Mouse (Mus musculus): ENCODE measurements around the gene Fam78b.

Gene Fam78b

DNA sequence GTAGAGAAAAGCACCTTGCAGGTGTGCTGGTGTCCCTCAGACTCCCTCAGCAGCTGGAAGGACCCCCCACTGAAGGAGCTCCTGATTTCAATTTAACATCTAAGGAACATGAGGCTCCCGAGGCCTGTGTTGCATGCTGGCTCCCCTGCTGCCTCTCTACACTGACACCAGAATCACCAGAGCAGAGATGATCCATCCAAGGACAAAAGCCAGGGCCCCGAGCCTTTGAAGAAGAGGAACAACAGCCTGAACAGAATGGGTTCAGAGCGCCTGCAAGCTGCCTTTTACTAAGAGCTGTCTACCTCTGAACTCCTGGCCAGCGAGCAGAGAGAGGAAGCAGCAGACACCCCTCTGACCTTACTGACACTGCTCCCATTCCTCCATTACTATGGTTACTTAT, 64.3 kb downstream of the Fam78b start:
- no peak for TF ChIP-seq GATA4 (IDR thresholded peaks at IDR 0.05; ENCODE audit: insufficient replicate concordance, low read length)

GRCm38 (mm10) chr1:167065986-167066385, 64.8 kb downstream of the Fam78b start:
- TF ChIP-seq GATA4 (IDR thresholded peaks at IDR 0.05; ENCODE audit: insufficient replicate concordance, low read length), result no peak

- TF ChIP-seq GATA4 (IDR thresholded peaks at IDR 0.05; ENCODE audit: insufficient replicate concordance, low read length), result no peak
Observed at GRCm38 (mm10) chr1:167066933-167067341, 65.7 kb downstream of the Fam78b start.

- TF ChIP-seq GATA4 (IDR thresholded peaks at IDR 0.05; ENCODE audit: insufficient replicate concordance, low read length), result no peak
Observed at GRCm38 (mm10) chr1:167069741-167070140, 68.5 kb downstream of the Fam78b start.

GRCm38 (mm10) chr1:167070306-167070705, 69.1 kb downstream of the Fam78b start:
- TF ChIP-seq GATA4 (IDR thresholded peaks at IDR 0.05; ENCODE audit: insufficient replicate concordance, low read length), result no peak

- no peak for TF ChIP-seq GATA4 (IDR thresholded peaks at IDR 0.05; ENCODE audit: insufficient replicate concordance, low read length)
Observed at GRCm38 (mm10) chr1:167075726-167076125, 74.5 kb downstream of the Fam78b start.

DNA sequence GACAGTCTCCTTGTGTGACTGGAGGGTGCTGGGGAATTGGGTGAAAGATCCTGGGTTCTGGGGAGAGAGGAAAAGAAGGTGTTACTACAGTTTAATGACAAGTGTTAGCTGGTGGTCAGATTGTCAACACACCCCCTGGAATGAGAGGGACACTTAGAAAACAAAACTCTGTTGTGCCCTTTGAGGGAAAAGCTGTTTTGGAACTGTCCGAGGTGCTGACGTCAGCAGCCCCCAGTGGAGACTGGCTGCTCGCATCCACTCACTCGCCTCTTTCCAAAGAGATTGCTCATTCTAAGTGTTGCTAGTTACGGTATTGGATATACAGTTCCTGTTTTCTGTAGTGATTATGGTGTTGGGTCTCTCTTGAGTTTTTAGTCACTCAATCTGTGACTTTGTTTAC, 78.3 kb downstream of the Fam78b start:
- TF ChIP-seq GATA4 (IDR thresholded peaks at IDR 0.05; ENCODE audit: insufficient replicate concordance, low read length), result no peak

- no peak for TF ChIP-seq GATA4 (IDR thresholded peaks at IDR 0.05; ENCODE audit: insufficient replicate concordance, low read length)
Observed at GRCm38 (mm10) chr1:167081946-167082345, 80.7 kb downstream of the Fam78b start.

DNA sequence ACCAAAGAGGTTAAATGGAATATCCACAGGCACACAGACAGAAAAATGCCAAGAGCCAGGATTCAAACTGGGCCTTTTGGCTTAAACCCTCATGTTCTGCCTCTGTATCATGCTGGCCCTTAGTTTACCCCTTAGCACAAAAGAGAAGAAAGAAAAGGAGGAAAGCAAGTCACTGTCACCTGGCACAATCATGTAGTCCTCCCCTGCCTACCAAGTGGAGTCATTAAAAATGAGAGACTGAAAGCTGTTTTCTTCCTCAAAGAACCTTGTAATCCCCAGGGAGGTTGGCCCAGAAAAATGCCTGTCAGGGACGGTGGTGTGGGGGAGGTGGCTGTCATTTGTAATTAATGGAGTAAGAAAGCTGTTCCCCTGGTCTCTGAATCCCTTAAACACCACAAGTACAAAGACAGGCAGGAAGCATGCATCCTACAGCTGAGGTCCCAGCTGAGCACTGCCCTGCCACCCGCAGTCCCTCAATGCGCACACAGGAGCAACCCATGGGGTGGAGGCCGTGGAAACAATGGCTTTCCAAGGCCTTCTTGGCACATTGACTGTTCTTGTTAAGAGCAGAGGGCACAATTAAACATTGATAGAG, 81.4 kb downstream of the Fam78b start:
- no peak for TF ChIP-seq GATA4 (IDR thresholded peaks at IDR 0.05; ENCODE audit: insufficient replicate concordance, low read length)

- no peak for TF ChIP-seq GATA4 (IDR thresholded peaks at IDR 0.05; ENCODE audit: insufficient replicate concordance, low read length)
Observed at GRCm38 (mm10) chr1:167083181-167083580, 82.0 kb downstream of the Fam78b start.

DNA sequence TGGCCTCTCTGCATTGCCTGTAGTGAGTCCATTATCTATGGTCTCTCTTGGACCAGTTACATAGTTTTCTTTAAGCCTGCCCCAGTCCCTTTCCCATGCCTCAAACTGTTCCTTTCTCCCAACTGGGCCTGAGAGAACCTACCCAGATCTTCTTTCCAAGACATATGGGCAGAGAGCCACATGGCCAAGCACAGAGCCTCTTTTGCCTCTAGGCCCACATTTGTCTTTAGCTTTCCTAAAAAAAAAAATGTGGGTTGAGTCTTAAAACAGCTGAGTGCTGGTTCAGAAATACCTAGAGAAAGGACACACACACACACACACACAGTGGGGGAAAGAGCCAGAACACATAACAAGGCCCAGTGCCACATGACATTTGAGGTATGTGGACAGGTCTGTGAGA, 83.1 kb downstream of the Fam78b start:
- TF ChIP-seq GATA4 (IDR thresholded peaks at IDR 0.05; ENCODE audit: insufficient replicate concordance, low read length), result no peak

DNA sequence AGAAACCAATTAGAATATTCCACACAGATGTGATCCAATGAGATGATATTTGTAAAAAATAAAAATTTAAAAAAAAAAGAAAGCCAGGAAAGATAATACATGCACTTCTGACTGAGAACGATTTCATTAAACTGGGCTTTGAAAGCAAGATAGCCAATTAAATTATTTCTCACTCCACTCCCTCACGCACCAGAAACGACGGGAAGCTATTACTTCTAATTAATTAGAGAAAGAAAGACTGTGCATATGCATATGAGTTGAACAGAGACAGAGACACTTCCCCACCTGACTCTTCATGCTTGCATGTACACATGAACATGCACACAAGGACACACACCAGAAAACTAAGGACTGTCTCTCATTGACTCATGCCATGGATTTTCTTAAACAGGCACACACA, 84.2 kb downstream of the Fam78b start:
- no peak for TF ChIP-seq GATA4 (IDR thresholded peaks at IDR 0.05; ENCODE audit: insufficient replicate concordance, low read length)

DNA sequence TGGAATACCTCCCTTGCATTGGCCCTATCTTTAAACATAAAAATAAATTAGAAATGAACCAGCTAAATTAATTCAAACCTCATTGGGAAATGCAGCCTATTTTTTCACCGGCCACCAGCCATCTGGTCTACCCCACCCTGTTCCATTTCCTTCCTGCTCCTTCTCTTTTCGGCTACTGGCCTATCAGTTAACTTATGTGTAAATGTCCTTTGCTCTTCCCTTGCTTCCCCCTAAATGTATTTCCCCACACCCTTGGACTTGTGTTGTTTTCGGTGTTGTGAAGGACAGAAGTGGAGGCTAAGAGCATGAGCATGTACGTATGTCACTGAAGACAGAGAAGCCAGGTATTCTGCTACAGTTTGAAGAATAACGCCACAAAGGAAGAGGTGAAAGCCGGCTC, 89.2 kb downstream of the Fam78b start:
- TF ChIP-seq GATA4 (IDR thresholded peaks at IDR 0.05; ENCODE audit: insufficient replicate concordance, low read length), result no peak

DNA sequence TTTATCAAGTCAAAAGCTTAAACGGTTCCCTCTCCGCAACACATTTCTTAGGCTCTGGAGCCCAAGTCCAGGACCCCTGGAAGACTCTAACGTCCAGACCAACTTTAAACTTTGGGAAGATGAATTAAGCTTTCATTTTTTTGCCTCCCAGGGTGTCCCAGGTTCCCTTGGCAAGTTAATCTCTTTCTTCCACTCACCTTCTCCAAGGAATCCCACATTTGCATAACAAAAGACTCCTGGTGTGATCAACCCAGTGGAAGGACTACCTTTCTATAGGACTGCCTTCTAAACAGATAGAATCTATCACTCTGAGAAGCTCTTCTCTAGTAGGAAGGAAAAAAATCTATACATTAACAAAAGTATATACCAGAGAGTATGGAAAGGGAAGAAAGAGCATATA, 92.3 kb downstream of the Fam78b start:
- no peak for TF ChIP-seq GATA4 (IDR thresholded peaks at IDR 0.05; ENCODE audit: insufficient replicate concordance, low read length)

DNA sequence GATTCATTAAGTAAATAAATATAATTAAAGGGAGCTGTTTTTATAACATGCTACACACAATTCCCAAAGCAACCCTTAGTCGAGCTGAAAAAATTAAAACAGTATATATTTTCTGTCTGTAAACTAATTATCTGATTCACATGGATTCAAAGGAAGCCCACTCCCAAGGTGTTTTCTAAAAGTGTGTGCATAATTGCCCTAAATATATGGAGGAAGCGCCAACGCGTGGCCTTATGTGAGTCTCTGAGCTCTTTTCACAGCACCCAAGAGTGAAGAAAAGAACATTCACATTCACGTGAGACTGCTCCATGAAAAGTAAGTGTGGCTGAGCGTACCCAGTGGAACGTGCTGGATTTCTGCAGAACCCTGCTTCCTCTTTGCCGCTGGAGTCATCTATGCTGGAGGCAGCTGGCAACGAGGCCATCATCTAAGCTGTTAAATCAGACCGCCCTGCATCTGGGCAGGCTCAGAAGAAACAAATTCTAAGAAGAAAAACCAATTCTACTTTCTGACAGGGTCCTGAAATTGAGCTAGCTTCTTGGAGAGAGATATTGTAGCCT, 93.5 kb downstream of the Fam78b start:
- no peak for TF ChIP-seq GATA4 (IDR thresholded peaks at IDR 0.05; ENCODE audit: insufficient replicate concordance, low read length)

DNA sequence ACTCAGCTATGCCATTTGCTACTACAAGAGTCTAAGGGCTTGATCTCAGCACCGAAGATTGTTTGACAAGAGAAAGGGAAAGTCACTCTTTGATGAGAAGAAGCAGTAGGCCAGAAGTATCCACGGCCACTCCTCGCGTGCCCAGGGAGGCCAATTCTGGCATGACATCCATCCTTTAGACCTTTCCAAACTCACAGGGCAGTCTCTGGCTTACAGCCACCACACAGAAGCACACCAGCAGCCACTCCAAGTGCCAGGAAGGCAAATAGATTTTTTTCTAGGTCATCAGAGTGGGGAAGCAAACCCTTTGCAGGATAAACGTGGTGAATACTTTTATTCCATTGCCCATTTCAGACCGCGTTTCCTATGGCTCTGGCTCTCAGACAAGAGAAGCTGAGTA, 97.5 kb downstream of the Fam78b start:
- no peak for TF ChIP-seq GATA4 (IDR thresholded peaks at IDR 0.05; ENCODE audit: insufficient replicate concordance, low read length)

DNA sequence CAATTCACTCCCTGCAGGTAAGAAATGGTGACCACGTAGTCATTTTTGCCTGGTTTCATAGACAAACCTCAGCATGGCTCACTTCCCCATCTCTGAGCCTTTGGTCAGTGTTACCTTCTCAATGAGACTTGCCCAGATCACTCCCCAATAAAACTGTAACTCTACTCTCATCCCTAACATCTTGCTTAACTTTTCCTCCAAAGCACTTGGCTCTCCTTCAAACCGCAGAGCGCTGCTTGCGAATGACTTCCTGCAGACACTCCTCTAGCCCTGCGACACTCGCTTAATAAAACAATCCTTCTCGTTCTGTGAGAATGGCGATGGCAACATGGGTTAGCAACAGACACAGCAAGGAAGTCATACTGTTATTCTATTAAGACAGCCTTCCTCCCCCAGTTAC, 100.8 kb downstream of the Fam78b start:
- TF ChIP-seq GATA4 (IDR thresholded peaks at IDR 0.05; ENCODE audit: insufficient replicate concordance, low read length), result no peak

All from liver, adult (tissue).